Mouse (Mus musculus) hindbrain, embryonic 10.5 days (tissue): ENCODE measurements at regions not wholly inside any gene's neighbourhood (a gene's known extent, or its start where the extent isn't known, plus 50 kb on each side); places are given as distances from the start of the nearest gene placed in this dataset.

Experiments used
- DNase-seq: peaks from one replicate; pipeline ENCODE4 v3.0.0-alpha.2; 2017; ENCODE audit warnings: low spot score
- H3K27ac ChIP-seq: fragments of 300-500 bp; sonication (generic); 2 replicates; pipeline ENCODE4 v1.5.1; 2016; ENCODE audit warnings: mild to moderate bottlenecking, moderate library complexity
- H3K27me3 ChIP-seq: fragments of 300-500 bp; sonication (generic); 2 replicates; pipeline ENCODE4 v1.6.1; 2016; ENCODE audit warnings: mild to moderate bottlenecking; ENCODE audit not compliant: poor library complexity, insufficient read depth, severe bottlenecking
- H3K36me3 ChIP-seq: fragments of 300-500 bp; sonication (generic); 2 replicates; pipeline ENCODE4 v1.6.1; 2016; ENCODE audit warnings: mild to moderate bottlenecking, moderate library complexity
- H3K4me1 ChIP-seq: fragments of 300-500 bp; sonication (generic); replicated peaks from 2 replicates; pipeline ENCODE4 v1.6.1; 2016; ENCODE audit warnings: mild to moderate bottlenecking
- H3K4me3 ChIP-seq: fragments of 300-500 bp; sonication (generic); 2 replicates; pipeline ENCODE4 v1.5.1; 2016; ENCODE audit warnings: mild to moderate bottlenecking, moderate library complexity
- H3K9me3 ChIP-seq: fragments of 300-500 bp; sonication (generic); 2 replicates; pipeline ENCODE4 v1.6.1; 2016; ENCODE audit warnings: mild to moderate bottlenecking, moderate library complexity
- WGBS: fragments of 180-500 bp; shearing (Covaris S2); methylation state at CpG from one replicate; pipeline ENCODE4 v1.1.7; 2016; 5-methylcytosine and 5-hydroxymethylcytosine counted together

GRCm38 (mm10) chr4:125282974-125283319, 155.3 kb upstream of the Zc3h12a start:
- Histone ChIP-seq H3K27ac (peak overlapping the region; percentile 75), H3K4me1 (peaks cover 30% of the 10 kb centered on the region), H3K9me3 (no peaks in the 10 kb centered on the region), H3K36me3 (no peaks in the 10 kb centered on the region), H3K27me3 (peaks cover 25% of the 10 kb centered on the region), H3K4me3 (peak overlapping the region; percentile 39)
- 30% methylated on average over 8 of the region's 8 CpGs for WGBS
- no peak for DNase-seq

- no peaks in the 10 kb centered on the region for H3K36me3 ChIP-seq
- peak overlapping the region; percentile 75 for H3K27ac ChIP-seq
- H3K9me3 ChIP-seq = no peaks in the 10 kb centered on the region
- peaks cover 30% of the 10 kb centered on the region for H3K4me1 ChIP-seq
- H3K27me3 ChIP-seq = peaks cover 30% of the 10 kb centered on the region
- WGBS = 14% methylated on average over 21 of the region's 21 CpGs
- peak overlapping the region; percentile 39 for H3K4me3 ChIP-seq
- DNase-seq = peak; percentile 84
These were observed 154.7 kb upstream of the Zc3h12a start for GRCm38 (mm10) chr4:125282154-125282973.

GRCm38 (mm10) chr4:125279165-125279564, 151.5 kb upstream of the Zc3h12a start:
- Histone ChIP-seq H3K27ac (no peak overlapping the region), H3K4me1 (peaks cover 41% of the 10 kb centered on the region), H3K4me3 (no peak overlapping the region), H3K27me3 (peaks cover 48% of the 10 kb centered on the region), H3K9me3 (no peaks in the 10 kb centered on the region), H3K36me3 (no peaks in the 10 kb centered on the region)
- WGBS = 66% methylated on average over 7 of the region's 7 CpGs
- no peak for DNase-seq

- WGBS = 78% methylated on average over 6 of the region's 6 CpGs
- no peak for DNase-seq
- Histone ChIP-seq H3K4me3 (no peak overlapping the region), H3K36me3 (no peaks in the 10 kb centered on the region), H3K27ac (no peak overlapping the region), H3K27me3 (peaks cover 51% of the 10 kb centered on the region), H3K9me3 (no peaks in the 10 kb centered on the region), H3K4me1 (peaks cover 23% of the 10 kb centered on the region)
These were observed 149.2 kb upstream of the Zc3h12a start for GRCm38 (mm10) chr4:125276861-125277260.

- Histone ChIP-seq H3K27ac (no peak overlapping the region), H3K4me1 (peaks cover 18% of the 10 kb centered on the region), H3K27me3 (peaks cover 61% of the 10 kb centered on the region), H3K4me3 (peak overlapping the region; percentile 13; the same call in 1 of the 2 replicates), H3K36me3 (no peaks in the 10 kb centered on the region), H3K9me3 (no peaks in the 10 kb centered on the region)
- WGBS = 1% methylated on average over 13 of the region's 13 CpGs
- DNase-seq = no peak
These were observed 147.6 kb upstream of the Zc3h12a start for GRCm38 (mm10) chr4:125275259-125275658.

DNA sequence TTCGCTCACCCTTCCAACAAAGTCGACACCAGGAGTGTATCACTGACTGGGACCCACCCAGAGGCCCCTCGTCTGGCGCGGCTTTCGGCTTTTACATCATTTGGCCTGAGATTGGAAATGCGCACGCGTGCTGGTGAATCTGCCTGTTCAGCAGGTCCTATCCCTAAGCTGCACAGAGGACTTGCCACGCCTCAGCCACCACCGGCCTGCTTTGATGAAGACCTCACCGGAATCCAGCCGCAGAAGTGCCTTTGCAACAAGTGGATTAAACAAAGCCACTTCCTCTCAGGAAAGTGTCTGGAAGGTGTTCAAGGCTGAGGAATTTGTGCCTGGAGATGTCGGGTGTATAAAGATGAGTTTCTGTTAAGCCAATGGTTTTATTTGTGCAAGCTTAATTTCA, 143.3 kb upstream of the Zc3h12a start:
- Histone ChIP-seq H3K4me3 (no peak overlapping the region), H3K36me3 (no peaks in the 10 kb centered on the region), H3K9me3 (no peaks in the 10 kb centered on the region), H3K4me1 (peaks cover 12% of the 10 kb centered on the region), H3K27me3 (peaks cover 67% of the 10 kb centered on the region), H3K27ac (no peak overlapping the region)
- WGBS = 64% methylated on average over 14 of the region's 14 CpGs
- no peak for DNase-seq

DNA sequence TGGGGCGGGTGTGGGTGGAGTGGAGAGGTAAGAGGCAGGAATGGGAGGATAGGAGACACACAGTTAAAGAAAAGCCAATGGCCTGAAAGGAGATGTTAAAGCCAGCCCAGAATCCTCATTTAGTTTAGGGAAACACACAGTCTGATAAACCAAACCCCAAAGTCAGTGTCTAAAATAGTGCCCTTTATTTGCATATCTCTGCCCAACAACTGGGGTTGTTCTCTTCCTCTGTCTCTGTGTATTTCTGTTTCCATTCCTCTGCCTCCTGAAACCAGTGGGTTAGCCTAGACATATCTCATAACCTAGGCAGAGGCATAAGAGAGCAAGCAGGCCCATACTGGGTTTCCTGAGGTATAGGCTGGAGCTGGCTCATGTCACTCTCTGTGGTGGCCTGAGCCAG, 138.6 kb upstream of the Zc3h12a start:
- peaks cover 21% of the 10 kb centered on the region for H3K4me1 ChIP-seq
- H3K36me3 ChIP-seq = no peaks in the 10 kb centered on the region
- DNase-seq = no peak
- peaks cover 56% of the 10 kb centered on the region for H3K27me3 ChIP-seq
- WGBS = 84% methylated on average over 1 of the region's 1 CpGs
- no peaks in the 10 kb centered on the region for H3K9me3 ChIP-seq
- no peak overlapping the region for H3K27ac ChIP-seq
- no peak overlapping the region for H3K4me3 ChIP-seq

DNA sequence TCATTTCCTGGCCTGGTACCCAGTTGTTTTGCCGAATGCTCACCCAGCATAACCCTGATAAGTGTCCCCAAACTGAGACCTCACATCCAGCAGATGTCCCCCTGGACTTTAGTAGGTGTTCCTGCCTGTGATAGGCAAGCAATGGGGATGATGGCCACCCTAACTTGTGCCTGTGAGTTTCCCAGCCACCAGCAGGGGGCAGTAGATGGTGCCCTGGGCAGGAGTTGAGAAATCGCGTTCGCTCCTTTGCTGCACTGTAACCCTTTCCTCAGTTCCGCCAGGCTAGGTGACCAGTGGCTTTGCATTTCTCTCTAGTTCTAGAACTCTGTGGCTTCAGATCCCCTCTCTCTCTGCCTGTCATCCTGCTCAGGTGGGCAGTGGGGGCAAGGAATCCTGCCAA, 137.9 kb upstream of the Zc3h12a start:
- Histone ChIP-seq H3K4me1 (peaks cover 22% of the 10 kb centered on the region), H3K27ac (no peak overlapping the region), H3K4me3 (no peak overlapping the region), H3K36me3 (no peaks in the 10 kb centered on the region), H3K27me3 (peaks cover 53% of the 10 kb centered on the region), H3K9me3 (no peaks in the 10 kb centered on the region)
- peak; percentile 62 for DNase-seq
- 10% methylated on average over 5 of the region's 5 CpGs for WGBS

- H3K27me3 ChIP-seq = peaks cover 48% of the 10 kb centered on the region
- no peak for DNase-seq
These were observed 137.4 kb upstream of the Zc3h12a start for GRCm38 (mm10) chr4:125265065-125265464.

DNA sequence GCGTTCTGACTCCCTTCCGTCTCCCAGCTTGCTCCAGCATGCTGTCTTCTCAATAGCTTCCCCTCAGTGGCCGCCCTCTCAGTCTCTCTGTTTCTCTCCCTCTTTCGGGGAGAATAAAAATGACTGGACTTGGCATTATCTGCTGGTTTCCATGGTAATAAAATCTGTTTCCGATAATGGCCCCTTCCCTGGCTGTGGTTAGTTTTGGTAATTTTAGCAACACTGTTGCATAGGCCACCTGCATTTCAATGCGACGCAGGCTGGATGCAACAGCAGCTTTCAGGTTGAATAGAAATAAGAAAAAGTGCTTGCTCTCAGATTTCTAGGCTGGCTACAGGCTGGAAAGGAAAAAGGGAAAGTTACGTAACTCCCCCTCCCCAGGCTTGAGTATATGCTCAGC, 133.9 kb upstream of the Zc3h12a start:
- H3K4me1 ChIP-seq = peaks cover 22% of the 10 kb centered on the region
- H3K9me3 ChIP-seq = no peaks in the 10 kb centered on the region
- WGBS = 62% methylated on average over 8 of the region's 8 CpGs
- H3K27ac ChIP-seq = no peak overlapping the region
- no peaks in the 10 kb centered on the region for H3K36me3 ChIP-seq
- no peak overlapping the region for H3K4me3 ChIP-seq
- peaks cover 27% of the 10 kb centered on the region for H3K27me3 ChIP-seq
- DNase-seq = no peak

More at GRCm38 (mm10) chr4:125265065-125265464, 137.4 kb upstream of the Zc3h12a start:
- no peaks in the 10 kb centered on the region for H3K9me3 ChIP-seq
- WGBS = 41% methylated on average over 7 of the region's 7 CpGs
- no peak overlapping the region for H3K27ac ChIP-seq
- H3K4me1 ChIP-seq = peaks cover 22% of the 10 kb centered on the region
- H3K36me3 ChIP-seq = no peaks in the 10 kb centered on the region
- no peak overlapping the region for H3K4me3 ChIP-seq

GRCm38 (mm10) chr4:125259306-125259705, 131.7 kb upstream of the Zc3h12a start:
- Histone ChIP-seq H3K27me3 (peaks cover 19% of the 10 kb centered on the region), H3K4me3 (no peak overlapping the region), H3K27ac (no peak overlapping the region), H3K4me1 (peaks cover 14% of the 10 kb centered on the region), H3K9me3 (no peaks in the 10 kb centered on the region), H3K36me3 (no peaks in the 10 kb centered on the region)
- no peak for DNase-seq
- WGBS = 64% methylated on average over 10 of the region's 10 CpGs

DNA sequence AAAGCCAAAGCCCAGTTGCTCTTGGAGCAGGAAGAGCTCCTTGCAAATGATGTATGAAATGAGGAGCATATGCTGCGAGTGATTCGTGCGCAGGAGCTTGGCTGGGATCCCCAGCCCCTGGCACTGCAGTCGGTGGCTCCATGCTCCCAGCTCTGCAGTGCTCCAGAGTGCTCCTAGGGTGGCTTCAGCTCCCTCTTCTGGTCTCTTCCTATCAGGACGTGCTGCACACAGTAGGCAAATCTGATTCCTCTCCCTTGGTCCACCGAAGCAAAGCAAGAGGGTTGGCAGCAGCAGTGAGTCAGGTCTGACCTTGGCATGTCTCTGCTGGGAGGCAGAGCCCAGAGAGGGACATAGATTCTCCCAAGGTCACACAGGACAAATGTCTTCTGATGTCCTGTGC, 130.3 kb upstream of the Zc3h12a start:
- Histone ChIP-seq H3K9me3 (no peaks in the 10 kb centered on the region), H3K27me3 (peaks cover 13% of the 10 kb centered on the region), H3K36me3 (no peaks in the 10 kb centered on the region), H3K4me3 (no peak overlapping the region), H3K27ac (no peak overlapping the region), H3K4me1 (peaks cover 22% of the 10 kb centered on the region)
- DNase-seq = no peak
- 56% methylated on average over 6 of the region's 6 CpGs for WGBS

DNA sequence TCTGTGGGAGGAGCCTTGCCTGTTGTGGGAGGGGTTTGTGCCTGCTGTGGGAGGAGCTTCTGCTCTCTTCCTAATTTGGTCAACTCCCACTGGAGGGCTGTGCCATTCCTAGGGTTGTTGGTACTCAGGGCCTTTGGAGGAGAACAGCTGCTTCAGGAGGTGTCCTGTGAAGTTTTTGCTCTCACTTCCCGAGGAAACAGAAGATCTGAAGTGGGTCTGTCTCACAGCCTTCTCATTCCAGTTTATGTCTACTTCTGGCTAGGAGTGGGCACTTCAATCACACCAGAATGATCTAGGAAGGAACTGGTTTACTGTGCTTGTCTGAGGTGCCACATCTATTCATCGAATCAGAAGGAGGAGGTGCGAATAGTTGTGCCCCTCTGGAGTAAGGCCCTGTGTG, 125.5 kb upstream of the Zc3h12a start:
- no peak overlapping the region for H3K27ac ChIP-seq
- no peak overlapping the region for H3K4me3 ChIP-seq
- H3K4me1 ChIP-seq = peaks cover 39% of the 10 kb centered on the region
- H3K27me3 ChIP-seq = peaks cover 3% of the 10 kb centered on the region; the same call in 1 of the 2 replicates
- 88% methylated on average over 3 of the region's 3 CpGs for WGBS
- no peaks in the 10 kb centered on the region for H3K36me3 ChIP-seq
- H3K9me3 ChIP-seq = no peaks in the 10 kb centered on the region
- no peak for DNase-seq
